Mouse (Mus musculus) kidney, postnatal 10 days (tissue): ENCODE results near the gene Cd6.
A peak's percentile ranks its signal among the peaks of the same experiment; 100 is the strongest.

Experiments used
- DNase-seq: peaks from one replicate; pipeline ENCODE4 v3.0.0; 2021; ENCODE audit warnings: mixed read lengths

Cd6 gene

GRCm38 (mm10) chr19:10759983-10760831 lies 69.7 kb downstream of the Cd6 start:
- peak; percentile 30 for DNase-seq

DNA sequence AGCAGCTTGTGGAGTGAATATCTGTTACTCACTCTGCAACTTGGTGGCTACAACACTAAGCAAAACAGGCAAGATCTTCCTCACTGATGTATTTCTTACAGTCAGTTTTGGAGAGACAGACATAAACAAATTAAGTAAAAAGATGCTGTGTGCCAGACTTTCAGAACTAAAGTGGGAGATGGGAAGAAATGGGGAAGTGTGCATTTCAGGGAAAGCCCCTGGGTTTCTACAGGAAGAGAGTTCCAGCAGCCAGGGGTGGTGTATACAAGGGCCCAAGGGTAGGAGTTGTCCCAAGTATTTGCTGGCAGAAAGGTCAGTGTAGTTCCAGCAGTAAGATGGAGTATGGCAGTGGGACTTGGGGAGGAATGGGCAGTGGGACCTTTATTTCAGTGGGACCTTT lies 70.3 kb downstream of the Cd6 start:
- DNase-seq, result no peak

DNA sequence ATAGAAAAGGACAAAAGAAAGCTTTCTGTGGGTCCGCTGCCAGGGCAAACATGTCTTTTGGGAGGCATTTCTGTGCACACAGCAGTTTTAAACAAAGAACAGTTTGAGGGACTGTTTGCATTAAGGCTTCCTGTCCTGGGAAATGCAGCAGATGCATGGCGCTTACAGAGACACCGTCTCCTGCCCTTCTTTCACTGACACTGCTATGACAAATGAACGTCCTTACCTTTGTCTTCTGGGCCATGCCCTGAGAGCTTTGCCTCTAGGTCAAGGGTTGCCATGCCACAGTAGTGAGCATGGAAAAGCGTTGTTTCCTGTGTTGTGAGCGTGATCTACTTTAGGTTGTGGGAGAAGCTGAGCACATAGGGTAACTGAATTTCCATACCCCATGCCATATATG lies 71.2 kb downstream of the Cd6 start:
- DNase-seq, result no peak

DNA sequence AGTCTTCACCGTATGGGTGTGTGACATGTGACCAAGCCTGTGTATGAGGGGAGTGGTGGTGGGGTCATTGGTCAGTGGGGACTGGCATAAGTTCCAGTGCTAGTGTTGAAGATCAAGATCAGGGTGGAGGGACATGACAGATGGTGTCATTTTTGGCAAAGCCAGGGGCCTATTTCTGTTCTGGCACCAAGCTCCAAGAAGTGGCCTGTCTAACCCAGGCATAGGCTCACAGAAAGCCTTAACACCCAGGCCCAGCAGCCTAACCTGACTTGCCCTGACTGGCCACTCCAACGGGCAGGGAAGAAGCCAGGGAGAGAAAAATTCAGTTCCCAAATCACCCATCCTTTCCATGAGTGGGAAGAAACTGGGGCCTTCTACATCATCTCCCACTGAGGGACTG lies 72.3 kb downstream of the Cd6 start:
- DNase-seq, result no peak

GRCm38 (mm10) chr19:10757125-10757524 lies 72.7 kb downstream of the Cd6 start:
- DNase-seq, result no peak

DNA sequence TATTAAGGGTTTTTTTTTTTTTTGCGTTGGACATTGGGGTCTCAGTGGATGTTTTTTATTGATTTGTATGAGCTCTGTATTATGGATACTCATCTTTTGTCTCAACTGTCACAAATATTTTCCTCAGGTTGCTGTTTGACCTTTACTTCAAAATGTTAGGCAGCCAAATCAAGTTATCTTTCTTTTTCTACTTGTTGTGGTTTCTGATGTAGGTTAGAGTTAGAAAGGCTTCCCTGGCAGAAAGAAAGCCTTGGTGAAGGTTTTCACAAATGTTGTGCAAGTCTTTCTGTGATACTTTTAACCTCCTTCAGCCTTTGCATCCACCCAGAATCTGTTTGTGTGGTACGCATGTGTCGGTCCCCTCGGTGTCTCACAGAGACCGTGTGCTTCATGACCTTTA lies 77.2 kb downstream of the Cd6 start:
- DNase-seq, result no peak

- no peak for DNase-seq
These were observed 77.8 kb downstream of the Cd6 start for GRCm38 (mm10) chr19:10752106-10752505.

DNA sequence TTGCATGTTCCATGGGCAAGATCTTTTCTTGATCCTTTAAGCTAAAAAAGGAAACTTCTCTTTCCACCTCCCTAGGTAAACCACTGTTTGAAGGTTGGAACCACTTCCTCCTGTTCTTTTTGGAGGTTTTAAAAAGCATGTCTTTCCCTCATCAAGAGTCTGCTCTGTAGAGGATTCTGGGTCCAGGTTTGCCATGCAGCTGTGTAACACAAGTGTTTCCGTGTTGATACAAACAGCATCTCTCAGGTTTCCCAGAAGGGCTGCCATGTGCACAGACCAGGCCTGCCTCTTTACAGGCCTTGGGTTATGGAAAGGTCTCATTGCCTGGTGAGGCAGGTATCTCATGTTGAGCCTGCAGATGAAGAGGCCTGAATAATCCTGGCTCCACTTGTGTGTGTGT lies 78.3 kb downstream of the Cd6 start:
- no peak for DNase-seq

GRCm38 (mm10) chr19:10750161-10750560 lies 79.7 kb downstream of the Cd6 start:
- no peak for DNase-seq

GRCm38 (mm10) chr19:10749295-10749694 lies 80.6 kb downstream of the Cd6 start:
- DNase-seq, result no peak

DNA sequence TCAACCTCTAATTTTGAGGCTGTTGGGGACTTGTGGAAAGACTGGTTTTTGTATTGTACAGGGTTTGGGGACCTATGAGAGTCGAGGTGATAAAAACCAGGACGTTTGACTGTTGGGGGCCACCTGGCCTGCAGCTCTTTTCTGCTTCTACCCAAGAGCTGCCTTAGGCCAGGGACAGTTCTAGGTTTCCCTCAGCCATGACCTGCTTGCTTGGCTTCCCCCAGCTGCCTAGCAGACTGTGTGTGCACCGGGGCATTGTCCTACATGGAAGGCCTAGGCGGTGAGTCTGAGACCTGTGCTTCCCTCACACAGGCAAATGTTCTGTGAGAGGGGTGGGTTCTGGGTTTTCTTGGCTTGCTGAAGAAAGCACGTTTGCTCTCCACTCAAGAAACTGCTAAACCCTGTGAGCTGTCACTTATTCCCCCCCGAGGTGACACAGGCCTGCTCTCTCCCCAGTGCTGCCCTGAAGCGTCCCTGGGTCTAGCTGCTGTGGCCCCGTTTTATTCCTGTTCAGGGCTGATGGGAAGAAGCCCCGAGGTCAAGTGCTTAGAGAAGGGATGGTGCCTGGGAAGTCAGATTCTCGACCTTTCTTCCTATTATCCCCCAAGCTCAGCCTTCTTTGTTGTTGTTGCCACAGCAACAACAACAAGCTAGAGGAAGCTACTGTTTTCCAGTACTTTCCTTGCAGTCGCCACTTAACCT lies 81.3 kb downstream of the Cd6 start:
- DNase-seq, result no peak

DNA sequence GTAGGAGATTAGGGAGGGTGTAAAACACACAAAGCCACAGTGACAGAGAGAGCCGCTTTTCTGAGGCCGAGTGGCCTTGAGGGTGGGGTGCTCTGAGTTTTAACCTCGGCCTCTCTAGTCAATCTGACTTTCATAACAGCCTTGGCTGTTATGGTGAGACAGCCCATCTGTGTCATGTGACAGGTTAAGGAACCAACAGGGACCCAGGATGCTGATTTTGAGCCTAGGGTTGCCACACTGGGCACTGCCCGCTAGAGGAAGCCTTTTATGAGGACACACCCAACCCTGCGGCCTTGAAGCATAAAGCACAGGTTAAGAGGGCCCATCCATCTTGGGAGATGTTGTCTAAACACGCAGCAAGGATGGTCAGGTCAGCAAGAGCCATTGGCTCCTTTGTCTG lies 82.1 kb downstream of the Cd6 start:
- DNase-seq, result no peak

GRCm38 (mm10) chr19:10747182-10747581 lies 82.7 kb downstream of the Cd6 start:
- DNase-seq, result no peak

GRCm38 (mm10) chr19:10742565-10742964 lies 87.3 kb downstream of the Cd6 start:
- no peak for DNase-seq

- DNase-seq, result no peak
These were observed 87.7 kb downstream of the Cd6 start for GRCm38 (mm10) chr19:10742145-10742544.

DNA sequence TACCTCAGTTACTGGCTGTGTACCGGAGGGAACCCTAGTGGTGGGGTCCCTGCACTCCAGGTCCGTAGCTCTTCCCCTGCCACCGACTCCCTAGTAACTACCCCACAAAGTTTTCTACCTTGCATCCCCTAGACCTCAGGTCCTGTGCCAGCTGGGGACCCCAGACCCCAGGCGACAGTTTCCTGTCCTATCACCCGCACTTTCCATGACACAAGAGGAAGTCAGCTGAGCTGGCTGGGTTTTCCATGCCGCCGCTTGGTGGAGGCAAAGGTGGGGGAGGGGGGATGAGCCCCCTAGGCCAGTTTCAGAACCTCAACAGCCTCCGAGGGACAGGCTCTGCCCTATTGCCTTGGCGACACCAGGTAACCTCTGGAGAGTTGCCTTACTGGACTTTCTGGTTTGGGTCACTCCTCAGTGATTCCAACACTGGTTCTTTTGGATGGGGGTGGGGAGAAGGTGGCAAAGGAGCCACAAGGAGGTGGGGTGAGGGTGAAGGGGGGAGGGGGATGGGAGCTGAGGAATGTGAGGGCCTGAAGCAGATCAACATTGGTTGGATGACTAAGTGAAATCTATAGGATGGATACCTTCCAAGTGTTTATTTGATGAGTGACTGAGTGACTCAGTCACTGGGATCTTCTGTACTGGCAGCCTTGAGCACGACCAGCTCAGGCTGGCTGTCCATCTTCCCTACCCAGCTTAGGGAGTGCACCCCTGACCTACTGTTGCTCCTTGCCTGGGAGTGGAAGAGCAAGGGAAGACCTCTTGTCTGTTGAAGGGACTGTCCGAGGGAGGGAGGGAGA lies 89.0 kb downstream of the Cd6 start:
- DNase-seq, result peak; percentile 56

DNA sequence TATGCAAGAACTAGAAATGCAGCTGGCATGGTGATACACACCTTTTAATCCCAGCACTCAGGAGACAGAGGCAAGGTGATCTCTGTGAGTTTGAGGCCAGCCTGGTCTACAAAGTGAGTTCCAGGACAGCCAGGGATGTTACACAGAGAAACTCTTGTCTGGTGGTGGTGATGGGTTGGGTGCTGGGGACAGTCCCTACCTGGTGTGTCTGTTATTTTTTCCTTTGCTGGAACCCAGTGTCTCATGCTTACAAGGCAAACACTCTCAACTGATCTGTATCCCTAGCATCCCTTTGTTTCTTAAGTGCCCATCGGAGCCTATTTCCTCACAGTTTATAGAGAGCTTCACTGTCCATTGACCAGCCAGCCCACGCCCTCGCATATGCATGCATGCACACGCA lies 89.9 kb downstream of the Cd6 start:
- no peak for DNase-seq
